Mouse (Mus musculus) gastrocnemius, postnatal 10 days (tissue): ENCODE measurements around the gene Sptbn1. TPM values are rescaled to one million over a fixed set of nuclear protein-coding genes. Genes with fewer than 3 reads are reported as not detected.
A peak's percentile ranks its signal among the peaks of the same experiment; 100 is the strongest.

Source experiments
- DNase-seq: peaks from one replicate; pipeline ENCODE4 v3.0.0; 2021; ENCODE audit warnings: mixed read lengths
- total RNA-seq, 2 experiments: library from RNA; stranded (reverse); gene quantifications; 2 replicates each; pipeline ENCODE4 v1.2.3; 2021

Gene Sptbn1
- total RNA-seq, 2 experiments from 2014 or later = 147 to 171 TPM

DNA sequence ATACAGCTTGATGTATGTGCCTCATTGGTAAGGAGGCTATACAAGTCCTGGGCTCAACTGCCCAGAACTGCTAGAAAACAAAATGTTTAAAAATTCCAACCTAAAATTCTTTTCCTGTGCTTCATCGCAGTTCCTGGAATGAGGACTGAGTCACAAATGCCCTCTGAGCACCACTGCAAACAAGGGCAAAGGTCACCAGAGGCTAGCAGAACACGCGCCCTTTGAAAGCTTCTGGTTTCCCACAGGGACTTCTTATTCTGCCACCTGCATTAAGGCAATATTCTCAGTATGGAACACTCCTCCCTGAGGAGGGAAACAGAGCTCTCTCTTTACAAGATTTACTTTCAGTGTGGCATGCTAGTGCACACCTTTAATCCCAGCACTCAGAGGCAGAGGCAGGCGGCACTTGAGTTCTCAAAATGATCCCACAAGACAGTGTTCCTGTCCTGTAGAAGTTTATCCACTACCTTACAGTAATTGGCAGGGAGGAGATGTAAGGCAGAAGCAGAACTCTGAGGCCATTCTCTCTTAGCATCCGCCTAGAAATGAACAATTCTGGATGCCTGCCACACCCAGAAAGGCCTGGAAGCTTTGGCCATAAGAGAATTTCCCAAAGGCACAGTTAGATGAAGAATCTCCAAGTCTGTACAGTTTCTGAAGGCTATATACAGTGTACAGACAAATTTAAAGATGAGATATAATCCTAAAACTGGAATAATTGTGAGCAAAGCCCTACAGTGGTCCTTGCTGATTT, 56.1 kb downstream of the Sptbn1 start:
- DNase-seq = no peak

DNA sequence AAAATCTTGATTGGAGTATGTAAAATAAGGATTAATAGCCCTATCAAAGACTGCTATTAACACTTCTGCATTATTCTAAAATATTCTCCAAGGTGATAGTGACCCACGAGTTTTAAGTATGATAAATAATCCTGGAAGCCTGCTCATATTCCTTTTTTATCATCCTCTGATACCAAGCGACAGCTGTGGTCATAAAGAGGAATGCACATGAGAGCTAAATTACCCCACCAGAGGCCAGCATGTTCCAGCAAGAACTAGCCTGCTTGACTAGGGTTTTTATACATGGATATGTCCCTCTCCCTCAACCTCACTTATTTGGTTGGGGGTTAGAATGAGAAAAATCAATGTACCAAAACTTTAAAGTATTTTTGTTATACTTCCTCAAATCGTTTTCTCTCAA, 56.8 kb downstream of the Sptbn1 start:
- no peak for DNase-seq

DNA sequence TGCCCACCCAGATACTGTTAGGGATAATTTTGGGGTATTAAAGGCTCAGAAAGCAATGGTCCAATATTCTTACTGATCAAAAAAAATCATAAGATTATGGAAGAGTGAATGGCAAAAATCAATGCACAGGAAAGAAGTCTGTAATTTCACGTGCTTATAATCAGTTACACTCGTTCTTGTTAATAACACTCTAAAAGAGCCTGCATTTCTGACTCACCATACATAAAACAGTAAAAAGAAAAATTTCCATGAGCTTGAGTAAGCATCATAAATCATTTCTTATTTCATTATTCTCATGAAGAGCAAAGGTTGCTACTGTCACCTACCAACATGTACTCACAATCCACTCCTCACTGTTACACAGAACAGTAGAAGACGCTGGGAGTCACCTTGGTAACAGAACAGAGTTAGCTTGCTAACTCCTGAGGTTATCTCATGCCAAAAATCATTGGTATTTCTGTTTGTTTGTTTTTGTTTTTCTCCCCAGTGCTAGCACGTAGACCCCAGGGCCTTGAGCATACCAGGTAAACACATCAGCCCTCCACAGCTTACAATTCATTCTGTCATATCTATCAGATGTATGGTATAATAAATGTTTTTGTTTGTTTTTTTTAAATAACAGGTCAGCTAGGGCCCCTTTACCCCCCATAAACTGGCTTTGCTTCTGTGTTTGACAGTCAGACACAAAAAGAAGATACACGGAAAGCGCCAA, 57.7 kb downstream of the Sptbn1 start:
- no peak for DNase-seq

DNA sequence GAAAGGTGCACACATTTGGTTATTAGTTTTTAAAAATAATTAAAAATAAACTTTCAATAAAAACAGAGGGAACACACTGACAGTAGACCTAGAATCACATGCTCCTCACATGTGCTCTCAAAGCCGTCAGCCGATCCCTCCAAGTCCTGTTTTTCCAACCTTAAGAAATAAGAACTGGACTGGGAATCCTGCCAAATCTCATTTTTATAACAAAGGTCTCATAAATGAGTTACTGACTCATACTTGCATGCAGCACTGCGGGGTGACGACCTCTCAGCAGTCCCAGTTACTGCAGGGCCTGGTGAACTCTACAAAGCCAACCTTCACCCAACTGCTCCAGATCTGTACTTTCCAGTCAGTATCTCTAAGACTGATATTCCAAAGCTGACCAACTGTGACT, 58.5 kb downstream of the Sptbn1 start:
- no peak for DNase-seq

DNA sequence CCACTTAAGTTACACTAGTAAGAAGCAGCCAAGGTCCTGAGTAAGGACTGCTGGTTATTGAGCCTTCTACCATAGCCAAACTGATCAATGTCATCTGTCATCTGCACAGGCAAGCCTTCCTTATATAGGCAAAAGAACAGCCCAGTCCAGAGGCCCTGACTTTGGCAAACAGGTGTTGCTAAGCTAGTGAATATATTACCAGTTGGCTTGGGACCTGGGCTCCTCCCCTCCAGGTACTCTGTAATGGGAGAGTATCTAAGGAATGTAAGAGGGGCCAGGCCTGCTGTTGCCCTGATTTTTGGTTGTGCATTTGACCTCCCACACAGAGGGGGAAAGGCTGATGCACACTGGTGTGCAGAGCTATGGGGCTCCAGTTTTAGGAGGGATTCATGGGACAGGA, 63.6 kb downstream of the Sptbn1 start:
- DNase-seq = no peak

DNA sequence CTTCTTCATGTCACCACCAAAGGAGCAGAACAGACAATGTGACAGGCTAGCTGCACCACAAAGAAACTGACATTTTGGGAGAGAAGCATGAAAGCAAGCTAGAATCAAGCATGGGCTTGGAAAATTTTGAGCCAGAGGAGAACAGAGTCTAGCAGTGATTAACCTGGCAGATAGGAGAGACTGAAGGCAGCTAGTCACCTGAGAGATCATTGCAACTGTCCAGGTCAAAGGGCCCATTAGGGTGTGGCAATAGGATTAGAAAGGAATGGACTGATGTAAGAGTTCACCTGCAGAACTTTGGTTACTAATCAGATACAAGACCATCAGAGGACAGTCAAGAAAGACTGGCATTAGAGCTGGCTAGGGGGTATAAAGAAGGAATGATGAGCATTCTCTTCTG, 67.6 kb downstream of the Sptbn1 start:
- DNase-seq = no peak

DNA sequence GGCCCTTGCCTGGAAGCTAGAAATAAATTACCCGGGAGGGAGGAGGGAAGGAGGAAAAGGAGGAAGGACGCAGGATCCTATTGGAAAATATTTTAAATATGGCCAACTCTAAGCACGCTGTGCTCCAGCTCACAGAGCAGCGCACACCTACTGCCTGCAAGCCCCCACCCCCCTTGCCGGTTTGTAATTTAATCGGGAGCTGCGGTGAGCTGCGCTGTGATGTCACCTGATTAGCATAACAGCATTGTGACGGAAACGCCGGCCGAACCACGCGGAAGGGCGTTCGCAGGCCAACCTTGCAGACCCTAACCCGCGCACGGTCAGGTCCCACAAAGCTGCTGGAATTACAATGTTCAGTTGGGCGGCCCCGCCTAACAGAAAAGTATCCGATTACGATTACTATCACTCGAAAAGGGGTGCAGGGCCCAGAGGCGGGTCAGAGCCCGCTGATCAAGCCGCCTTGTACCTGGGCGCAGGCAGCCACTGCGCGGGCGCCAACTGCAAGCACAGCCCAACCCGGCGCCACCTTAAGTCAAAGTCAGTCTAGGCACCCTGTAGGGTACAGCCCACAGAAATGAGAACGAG, 69.8 kb downstream of the Sptbn1 start:
- DNase-seq = peak; percentile 21

DNA sequence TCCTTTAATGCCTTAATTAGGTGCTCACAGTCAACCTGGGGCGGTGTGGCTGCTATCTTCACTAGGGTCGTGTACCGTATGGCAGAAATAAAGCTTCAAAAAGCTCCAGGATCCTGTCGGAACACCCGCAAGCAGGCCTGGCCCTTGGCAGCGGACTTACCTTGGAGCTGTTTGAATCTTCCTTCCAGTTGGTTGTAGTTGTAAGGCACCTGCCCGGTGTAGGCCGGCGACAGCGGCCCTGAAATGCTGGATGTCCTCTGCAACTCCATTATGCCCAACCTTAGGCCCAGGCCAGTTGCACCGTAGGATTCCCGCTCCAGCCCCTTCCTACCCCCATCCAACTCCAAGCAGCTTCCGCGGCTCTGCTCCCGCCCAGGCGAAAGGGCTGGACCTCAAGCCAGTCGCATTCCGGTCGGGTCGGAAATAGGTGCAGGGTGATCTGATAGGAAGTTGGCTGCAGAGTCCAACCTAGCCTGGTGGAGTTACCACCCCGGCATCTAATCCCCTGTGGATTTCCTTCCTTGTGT, 70.3 kb downstream of the Sptbn1 start:
- DNase-seq = peak; percentile 33

DNA sequence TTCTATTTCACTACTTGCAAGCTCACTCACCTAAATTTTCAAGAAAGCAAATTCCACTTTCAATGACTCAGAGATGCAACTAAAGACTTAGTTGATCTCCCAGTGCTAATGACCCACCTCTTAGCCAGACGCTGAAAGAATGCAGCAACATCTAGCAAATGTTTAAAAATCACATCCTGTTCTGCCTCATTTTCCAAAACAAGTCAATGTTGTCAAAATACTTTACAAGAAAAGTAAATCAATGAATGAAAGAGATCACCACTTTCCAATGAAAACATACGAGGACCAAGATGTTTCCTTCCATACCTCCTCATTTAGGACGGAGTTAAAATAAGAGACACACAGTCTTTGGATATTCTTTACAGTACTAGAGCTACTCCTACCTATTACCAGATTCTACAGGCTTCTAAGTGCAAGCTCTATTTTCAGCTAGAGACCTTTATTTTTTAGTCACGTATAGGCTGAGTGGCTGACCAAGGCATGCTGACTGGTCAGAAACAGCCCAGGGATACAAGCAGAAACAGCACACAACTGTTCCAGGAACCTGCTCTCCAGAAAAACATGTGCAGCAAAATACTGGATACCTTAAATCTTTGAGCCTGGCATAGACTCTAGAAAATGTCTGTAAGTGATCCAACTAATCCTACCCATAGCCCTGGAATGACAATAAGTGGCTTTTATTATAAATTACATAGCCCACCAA, 71.5 kb downstream of the Sptbn1 start:
- DNase-seq = no peak

DNA sequence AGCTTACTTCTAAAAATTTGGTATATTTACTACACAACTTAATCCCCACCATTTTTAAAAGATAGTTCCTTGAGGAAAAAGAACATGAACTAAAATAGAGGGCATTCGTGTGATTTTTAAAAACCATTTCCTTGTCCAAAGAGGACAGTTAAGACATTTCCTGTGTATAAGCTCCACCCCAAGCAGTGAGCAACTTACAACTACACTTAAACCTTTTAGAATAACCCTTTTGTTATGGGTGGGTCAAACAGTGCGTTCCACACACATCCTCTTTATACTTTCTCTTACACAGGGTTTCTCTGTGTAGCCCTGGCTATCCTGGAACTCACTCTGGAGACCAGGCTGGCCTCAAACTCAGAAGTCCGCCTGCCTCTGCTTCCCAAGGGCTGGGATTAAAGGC, 72.2 kb downstream of the Sptbn1 start:
- no peak for DNase-seq

DNA sequence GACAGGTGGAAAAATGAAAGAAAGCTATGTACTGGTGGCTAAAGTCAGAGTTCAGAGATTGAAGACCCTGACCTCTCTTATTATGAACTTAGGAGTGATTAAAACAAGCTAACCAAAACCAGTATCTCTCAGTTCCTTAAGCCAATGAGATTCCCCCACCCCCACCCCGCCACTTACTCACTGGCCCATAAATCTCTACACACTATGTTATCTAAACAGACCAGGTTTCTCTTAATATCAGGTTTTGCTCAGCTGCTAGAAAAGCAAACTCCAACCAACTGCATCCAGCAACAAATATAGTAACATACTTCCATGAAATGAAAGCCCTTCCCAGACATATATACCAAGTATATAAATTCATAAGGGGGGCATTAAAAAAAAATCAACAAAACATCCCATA, 73.2 kb downstream of the Sptbn1 start:
- no peak for DNase-seq

DNA sequence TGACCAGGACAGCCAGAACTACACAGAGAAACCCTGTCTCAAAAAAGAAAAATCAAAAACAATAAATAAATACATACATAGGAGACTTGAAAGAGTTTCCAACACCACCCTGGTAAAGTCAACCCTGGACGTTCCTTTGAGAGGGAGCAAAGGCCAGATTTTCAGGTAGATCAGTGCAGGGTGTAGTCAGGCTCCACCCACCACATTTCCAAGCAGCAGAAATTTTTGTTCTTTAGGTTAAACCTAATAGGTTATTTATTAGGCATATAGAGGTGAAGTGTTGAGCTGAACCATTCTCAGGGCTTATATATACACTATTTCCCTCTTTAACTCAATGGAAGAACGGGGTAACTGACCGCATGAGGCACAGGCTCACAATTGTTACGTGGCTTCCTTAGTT, 77.0 kb downstream of the Sptbn1 start:
- no peak for DNase-seq

DNA sequence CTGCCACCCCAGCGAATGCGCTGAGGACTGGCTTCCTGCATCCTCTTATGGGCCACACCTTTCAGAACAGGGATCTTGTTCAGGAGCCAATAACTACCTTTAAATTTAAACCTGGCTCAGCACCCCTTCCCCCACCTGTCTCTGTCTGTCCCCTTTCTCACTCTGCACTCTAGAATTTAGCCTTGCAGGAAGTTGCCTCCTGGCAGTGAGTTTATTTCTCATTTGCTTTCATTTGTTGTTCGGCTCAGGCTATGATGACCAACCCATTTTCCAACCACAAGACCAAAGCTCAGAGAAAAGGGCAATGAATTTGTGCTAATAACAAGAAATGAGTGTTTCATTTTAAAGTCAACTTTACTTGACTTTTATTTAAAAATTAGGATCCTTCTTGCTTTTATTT, 77.9 kb downstream of the Sptbn1 start:
- no peak for DNase-seq

DNA sequence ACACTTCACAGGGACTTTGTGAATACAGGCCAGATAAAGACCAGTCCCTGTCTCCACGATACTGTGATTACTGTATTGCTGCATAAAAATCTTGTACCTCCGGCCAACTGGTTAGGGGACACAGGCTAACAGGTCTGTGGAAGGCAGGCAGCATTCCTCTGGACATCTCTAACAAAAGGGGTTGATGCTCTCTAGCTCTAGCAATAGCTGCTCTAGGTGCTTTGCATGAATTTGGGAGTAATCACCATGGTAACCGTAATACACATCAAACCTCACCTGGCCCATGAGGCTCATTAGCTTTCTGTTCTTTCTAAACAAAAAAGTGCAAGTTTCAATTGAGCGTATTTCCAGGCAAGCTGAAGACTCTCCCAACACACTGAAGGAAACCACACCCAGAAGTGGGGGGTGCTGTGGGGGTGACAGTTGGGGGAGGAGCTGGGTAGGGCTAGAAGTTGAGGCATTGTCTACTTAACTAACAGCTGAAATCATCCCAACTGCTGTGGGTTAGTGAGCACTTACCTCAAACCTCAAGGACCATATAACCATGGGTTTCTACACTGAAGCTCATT, 81.0 kb downstream of the Sptbn1 start:
- no peak for DNase-seq

DNA sequence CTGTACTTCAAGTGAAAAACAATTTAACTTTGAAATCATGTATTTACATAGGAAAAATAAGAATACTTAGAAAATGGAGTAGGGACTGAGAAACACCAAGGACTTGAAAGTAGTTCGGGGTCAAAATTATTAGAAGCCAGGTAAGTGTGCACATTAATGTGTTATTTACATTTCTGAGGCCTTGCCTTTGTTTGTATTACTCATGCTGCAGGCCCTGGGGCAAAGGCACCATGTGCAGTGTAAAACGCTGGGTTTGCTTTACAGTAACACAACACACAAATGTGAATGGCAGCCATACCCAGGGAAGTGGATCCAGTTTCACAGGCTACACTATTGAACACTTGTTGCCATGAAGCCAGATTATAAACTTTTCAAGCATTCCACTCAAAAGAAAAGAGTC, 83.4 kb downstream of the Sptbn1 start:
- DNase-seq = no peak

DNA sequence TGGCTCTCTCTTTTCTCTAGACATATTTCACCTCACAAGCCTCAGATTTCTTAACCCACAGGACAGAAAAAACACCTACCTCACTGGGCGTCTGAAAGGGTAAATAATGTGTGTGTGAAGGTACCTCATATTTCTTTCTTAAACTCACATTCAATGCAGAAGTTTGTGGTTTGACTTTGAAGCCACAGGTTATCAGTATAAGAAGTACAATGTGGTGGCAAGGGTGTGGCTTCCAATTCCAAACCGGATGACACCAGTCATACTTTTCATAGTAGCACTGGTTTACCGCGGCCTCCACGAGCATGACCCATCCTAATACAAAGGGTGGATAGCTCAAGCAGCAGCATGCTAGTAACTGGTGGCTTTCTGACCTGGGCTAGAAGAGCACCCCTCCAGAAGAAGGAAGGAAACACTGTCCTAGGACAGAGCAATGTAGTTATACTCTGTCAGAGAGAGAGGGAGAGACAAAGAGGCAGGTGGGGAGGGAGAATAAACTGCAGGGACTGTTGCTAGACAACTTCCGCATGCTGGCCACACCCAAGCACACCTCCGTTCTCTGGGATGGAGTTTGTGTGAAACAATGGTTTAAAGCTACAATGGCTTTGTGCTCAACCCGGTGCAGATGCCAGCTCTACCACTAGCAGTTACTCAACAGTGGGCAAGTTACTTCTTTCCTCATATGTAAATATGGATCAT, 85.1 kb downstream of the Sptbn1 start:
- DNase-seq = no peak

DNA sequence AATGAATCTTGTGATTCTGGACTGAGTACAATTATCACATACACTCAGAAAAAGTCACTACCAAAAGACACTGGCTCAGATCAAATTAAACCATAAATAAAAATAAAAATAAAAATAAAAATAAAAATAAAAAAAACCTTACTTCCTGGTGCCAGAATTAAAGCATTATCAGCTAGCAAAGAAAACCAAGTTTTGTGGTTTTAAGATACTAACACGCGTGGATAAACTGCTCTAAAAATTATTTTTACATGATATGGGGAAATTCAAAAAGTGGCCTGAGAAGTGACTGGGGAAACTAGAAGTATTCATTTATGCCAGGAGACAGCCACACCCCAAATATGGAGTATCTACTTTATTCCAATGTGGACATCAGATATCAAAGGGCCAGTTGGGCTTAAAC, 89.8 kb downstream of the Sptbn1 start:
- no peak for DNase-seq

DNA sequence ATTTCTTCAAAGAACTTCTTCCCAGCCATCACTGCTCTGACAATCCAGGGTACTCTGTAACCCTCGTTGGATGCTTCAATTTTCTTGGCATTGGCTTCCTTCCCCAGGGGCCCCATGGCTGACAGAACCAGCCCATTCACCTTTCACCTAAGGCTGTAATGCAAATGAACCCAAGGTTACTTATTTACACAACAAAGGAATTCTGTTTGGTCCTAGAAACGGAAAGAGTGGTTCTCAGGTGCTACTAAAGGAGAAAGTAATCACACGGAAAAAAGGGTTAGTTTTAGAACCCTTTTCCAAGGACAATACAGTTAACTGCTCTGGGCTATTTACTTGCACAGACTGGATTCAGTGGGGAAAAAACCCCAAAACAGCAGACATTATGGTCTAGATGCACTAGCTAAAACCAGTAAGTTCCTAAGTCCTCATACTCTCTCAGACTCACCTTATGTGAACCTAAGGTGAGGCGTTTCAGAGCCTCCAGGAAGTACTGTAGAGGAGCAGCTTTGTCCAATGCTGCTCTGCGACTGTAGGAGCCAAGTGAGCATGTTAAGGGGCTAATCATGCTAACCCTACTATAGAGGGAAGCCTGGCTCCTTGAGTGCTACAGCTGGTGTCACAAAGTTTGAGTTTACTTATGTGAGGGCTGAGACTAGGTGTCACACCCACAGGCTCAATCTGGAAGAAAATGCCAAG, 90.7 kb downstream of the Sptbn1 start:
- no peak for DNase-seq

DNA sequence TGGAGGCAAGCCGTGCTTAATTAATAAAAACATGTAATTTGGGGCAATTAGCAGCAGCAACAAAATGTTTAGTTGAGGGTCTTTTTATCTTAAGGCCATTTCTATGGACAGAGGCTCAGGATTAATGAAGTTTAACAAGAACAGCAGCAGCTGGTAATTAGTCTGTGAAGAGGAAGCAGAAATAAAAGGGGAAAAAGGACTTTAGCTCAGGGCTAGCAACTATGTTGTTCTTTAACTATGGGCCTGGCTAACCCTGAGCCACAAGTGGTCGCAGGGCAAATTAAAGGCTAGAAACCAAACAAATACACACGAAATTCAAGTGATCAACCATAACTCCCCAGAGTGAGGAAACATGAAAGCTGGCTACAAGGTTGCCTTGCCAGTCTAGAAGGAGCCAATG, 91.9 kb downstream of the Sptbn1 start:
- no peak for DNase-seq

DNA sequence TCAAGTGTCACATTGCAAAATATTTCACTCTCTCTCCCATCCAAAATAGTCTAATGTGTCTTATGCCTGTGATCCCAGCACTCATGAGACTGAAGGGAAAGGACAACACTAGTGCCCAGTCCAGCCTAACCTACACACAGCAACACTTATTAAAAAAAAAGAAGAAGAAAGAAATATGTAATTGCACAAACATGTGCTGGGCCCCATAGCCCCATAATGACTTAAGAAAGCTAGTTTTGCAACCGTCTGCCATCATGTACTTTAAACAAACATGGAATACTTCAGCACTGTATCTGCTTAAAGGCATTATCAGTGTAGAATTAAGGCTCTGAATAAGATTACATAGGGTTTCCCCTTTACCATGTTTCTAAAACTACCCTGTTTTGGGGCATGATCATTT, 92.4 kb downstream of the Sptbn1 start:
- no peak for DNase-seq

DNA sequence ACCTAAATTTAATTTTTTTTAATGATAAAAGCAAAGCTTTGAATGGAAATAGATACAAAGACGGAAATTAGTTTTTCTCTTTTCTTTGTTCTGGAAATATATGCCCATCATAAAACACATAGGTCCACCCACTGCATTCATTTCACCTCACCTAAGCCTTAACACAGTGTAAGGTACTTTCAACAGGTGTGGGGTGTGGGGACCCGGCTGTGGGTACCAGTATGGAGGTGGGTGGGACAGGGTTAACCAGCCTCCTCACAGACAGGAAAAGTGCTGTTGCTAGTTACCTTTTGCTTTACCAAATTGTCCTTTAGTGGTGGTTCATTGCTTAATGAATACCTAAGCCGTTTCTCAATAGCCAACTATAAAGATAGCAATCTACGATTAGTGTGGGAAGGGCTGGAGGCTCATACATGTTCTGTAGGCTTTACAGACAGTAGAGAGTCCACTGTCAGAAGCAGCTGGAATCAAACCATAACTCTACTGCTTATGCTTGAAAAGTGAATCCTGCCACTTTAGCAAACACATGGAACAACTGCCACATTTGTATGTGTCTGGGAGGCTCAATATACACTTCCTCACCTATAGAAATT, 96.3 kb downstream of the Sptbn1 start:
- DNase-seq = no peak
